Mouse (Mus musculus) limb, embryonic 12.5 days (tissue): ENCODE results near the gene Spc24. TPM values are rescaled to one million over a fixed set of nuclear protein-coding genes. Genes with fewer than 3 reads are reported as not detected.
A peak's percentile ranks its signal among the peaks of the same experiment; 100 is the strongest.

ENCODE experiments used
- ATAC-seq: fragments of 200-750 bp; cut with Nextera tagmentation; 2 replicates; pipeline ENCODE4 v1.8.0; 2017; ENCODE audit warnings: low read depth, moderate TSS enrichment; ENCODE audit not compliant: insufficient number of reproducible peaks, insufficient read depth, low FRiP score, low TSS enrichment
- H3K27ac ChIP-seq: fragments of 300-500 bp; sonication (generic); 2 replicates; pipeline ENCODE4 v1.5.1; 2016; ENCODE audit warnings: mild to moderate bottlenecking, moderate library complexity
- H3K27me3 ChIP-seq: fragments of 300-500 bp; sonication (generic); 2 replicates; pipeline ENCODE4 v1.6.1; 2016; ENCODE audit warnings: mild to moderate bottlenecking, moderate library complexity
- H3K36me3 ChIP-seq: fragments of 300-500 bp; sonication (generic); 2 replicates; pipeline ENCODE4 v1.6.1; 2016; ENCODE audit warnings: mild to moderate bottlenecking, moderate library complexity
- H3K4me1 ChIP-seq: fragments of 300-500 bp; sonication (generic); replicated peaks from 2 replicates; pipeline ENCODE4 v1.6.1; 2016
- H3K4me2 ChIP-seq: fragments of 300-500 bp; sonication (generic); 2 replicates; pipeline ENCODE4 v1.6.1; 2016; ENCODE audit warnings: mild to moderate bottlenecking, moderate library complexity
- H3K4me3 ChIP-seq: fragments of 300-500 bp; sonication (generic); replicated peaks from 2 replicates; pipeline ENCODE4 v1.5.1; 2016; ENCODE audit warnings: mild to moderate bottlenecking
- H3K9ac ChIP-seq: fragments of 300-500 bp; sonication (generic); replicated peaks from 2 replicates; pipeline ENCODE4 v1.6.1; 2016; ENCODE audit warnings: mild to moderate bottlenecking, moderate library complexity
- H3K9me3 ChIP-seq: fragments of 300-500 bp; sonication (generic); 2 replicates; pipeline ENCODE4 v1.6.1; 2016; ENCODE audit warnings: mild to moderate bottlenecking, moderate library complexity
- WGBS: fragments of 180-500 bp; shearing (Covaris S2); methylation state at CpG from one replicate; pipeline ENCODE4 v1.1.7; 2016; 5-methylcytosine and 5-hydroxymethylcytosine counted together
- microRNA-seq: library from miRNA; unstranded; fragments of <30 nt; microRNA quantifications from one replicate; pipeline ENCODE4, GENCODE M21; 2017
- polyA plus RNA-seq: library from polyadenylated mRNA; unstranded; fragments of >200 nt; fragmentation: Nextera tagmentation; extraction: Ambion mirVana; gene quantifications from 2 replicates; pipeline ENCODE4 v1.2.1, GENCODE M21; 2016

The Spc24 gene
- polyA plus RNA-seq, 1 experiment from 2014 or later = 152 TPM

- Histone ChIP-seq H3K36me3 (peaks cover 82% of the 10 kb centered on the region), H3K9ac (no peak overlapping the region), H3K4me2 (no peak overlapping the region), H3K9me3 (no peaks in the 10 kb centered on the region), H3K4me1 (no peaks in the 10 kb centered on the region), H3K27ac (no peak overlapping the region), H3K27me3 (no peaks in the 10 kb centered on the region), H3K4me3 (no peak overlapping the region)
- ATAC-seq = no peak
- 85% methylated on average over 4 of the region's 4 CpGs for WGBS
Observed at GRCm38 (mm10) chr9:21706085-21706484, 54.0 kb downstream of the Spc24 start.

Small RNA genes within 50 kb of the gene (microRNA-seq; reads per million reads assigned to microRNA genes)
- 8.4 reads per million, percentile 22 among the genes with 10 or more reads in this experiment for gene Mir7083

Other genes starting within 250 kb of the Spc24 start
- gene AB124611, start 234.1 kb downstream of the Spc24 start, polyA plus RNA-seq = 3.4 and 3.9 TPM in 2 replicates
- 72.3 and 82.4 TPM in 2 replicates for gene Carm1, start 213.4 kb downstream of the Spc24 start, polyA plus RNA-seq
- 38.1 and 38.3 TPM in 2 replicates for gene Timm29, start 167.6 kb downstream of the Spc24 start, polyA plus RNA-seq
- 20.2 and 21.1 TPM in 2 replicates for gene Yipf2, start 167.5 kb downstream of the Spc24 start, polyA plus RNA-seq
- gene Smarca4, start 144.1 kb downstream of the Spc24 start, polyA plus RNA-seq = 120 and 125 TPM in 2 replicates
- gene Ldlr, start 36.8 kb downstream of the Spc24 start, polyA plus RNA-seq = 37.3 and 38.5 TPM in 2 replicates
- gene Kank2, start 38.4 kb upstream of the Spc24 start, polyA plus RNA-seq = 19.9 and 22.3 TPM in 2 replicates
- gene Angptl8, start 75.2 kb upstream of the Spc24 start, polyA plus RNA-seq = 0.99 and 1.1 TPM in 2 replicates
- 38.3 and 38.9 TPM in 2 replicates for gene Dock6, start 92.3 kb upstream of the Spc24 start, polyA plus RNA-seq
- 7.3 and 8.8 TPM in 2 replicates for gene Rab3d, start 157.9 kb upstream of the Spc24 start, polyA plus RNA-seq
- gene Ccdc159, start 167.2 kb upstream of the Spc24 start, polyA plus RNA-seq = 5.2 and 5.7 TPM in 2 replicates
- gene Tmem205, start 167.3 kb upstream of the Spc24 start, polyA plus RNA-seq = 33.4 and 39.4 TPM in 2 replicates
- gene Plppr2, start 176.7 kb upstream of the Spc24 start, polyA plus RNA-seq = 9.3 and 11.9 TPM in 2 replicates
- gene Swsap1, start 195.5 kb upstream of the Spc24 start, polyA plus RNA-seq = 7.3 and 7.4 TPM in 2 replicates
- 6.9 and 8.1 TPM in 2 replicates for gene Epor, start 203.2 kb upstream of the Spc24 start, polyA plus RNA-seq
- gene Rgl3, start 229.1 kb upstream of the Spc24 start, polyA plus RNA-seq = 1.8 and 2.6 TPM in 2 replicates
- 1.9 TPM in 2 replicates for gene Ccdc151, start 242.3 kb upstream of the Spc24 start, polyA plus RNA-seq
- gene Prkcsh, start 242.5 kb upstream of the Spc24 start, polyA plus RNA-seq = 108 TPM in 2 replicates